Mouse (Mus musculus) hindbrain, postnatal 0 days (tissue): ENCODE results near the gene Aif1. TPM values are rescaled to one million over a fixed set of nuclear protein-coding genes. Genes with fewer than 3 reads are reported as not detected.
A peak's percentile ranks its signal among the peaks of the same experiment; 100 is the strongest.

ENCODE experiments used
- ATAC-seq: fragments of 200-750 bp; cut with Nextera tagmentation; 2 replicates; pipeline ENCODE4 v1.8.0; 2017; ENCODE audit warnings: mild to moderate bottlenecking, moderate TSS enrichment, moderate library complexity
- DNase-seq: peaks from one replicate; pipeline ENCODE4 v3.0.0-alpha.2; 2015; ENCODE audit warnings: low spot score
- H3K27ac ChIP-seq: fragments of 300-500 bp; sonication (generic); 2 replicates; pipeline ENCODE4 v1.5.1; 2014; ENCODE audit warnings: mild to moderate bottlenecking
- H3K27me3 ChIP-seq: fragments of 300-500 bp; sonication (generic); 2 replicates; pipeline ENCODE4 v1.6.1; 2014; ENCODE audit warnings: low read length, mixed read lengths; ENCODE audit not compliant: insufficient read depth
- H3K36me3 ChIP-seq: fragments of 300-500 bp; sonication (generic); 2 replicates; pipeline ENCODE4 v1.6.1; 2014; ENCODE audit warnings: low read length, mixed read lengths; ENCODE audit not compliant: insufficient read depth
- H3K4me1 ChIP-seq: fragments of 300-500 bp; sonication (generic); 2 replicates; pipeline ENCODE4 v1.6.1; 2014; ENCODE audit warnings: antibody characterized with exemption, low read length, mixed read lengths; ENCODE audit not compliant: insufficient read depth
- H3K4me2 ChIP-seq: fragments of 300-500 bp; sonication (generic); 2 replicates; pipeline ENCODE4 v1.6.1; 2014; ENCODE audit warnings: low read depth, mild to moderate bottlenecking, low read length, moderate library complexity, mixed read lengths
- H3K4me3 ChIP-seq: fragments of 300-500 bp; sonication (generic); 2 replicates; pipeline ENCODE4 v1.5.1; 2014; ENCODE audit warnings: low read length
- H3K9ac ChIP-seq: fragments of 300-500 bp; sonication (generic); replicated peaks from 2 replicates; pipeline ENCODE4 v1.6.1; 2014; ENCODE audit warnings: mild to moderate bottlenecking, low read length, moderate library complexity, mixed read lengths
- H3K9me3 ChIP-seq: fragments of 300-500 bp; sonication (generic); 2 replicates; pipeline ENCODE4 v1.6.1; 2016; ENCODE audit warnings: low read length, mixed read lengths
- CTCF ChIP-seq: IDR thresholded peaks from 2 replicates; pipeline ENCODE4 v1.5.1; 2016; ENCODE audit warnings: antibody characterized with exemption, control low read depth, low read depth
- WGBS: fragments of 180-500 bp; shearing (Covaris S2); extraction: QIAGEN DNeasy Blood & Tissue Kit; methylation state at CpG from one replicate; pipeline ENCODE4 v1.1.7; 2014; 5-methylcytosine and 5-hydroxymethylcytosine counted together
- polyA plus RNA-seq: library from polyadenylated mRNA; unstranded; fragments of >200 nt; fragmentation: Nextera tagmentation; extraction: Ambion mirVana; gene quantifications from 2 replicates; pipeline ENCODE4 v1.2.1, GENCODE M21; 2015
- total RNA-seq: library from RNA; depleted of rRNA; stranded (reverse); fragments of >200 nt; gene quantifications from 2 replicates; pipeline ENCODE4 v1.2.3, GENCODE M21; 2014

Gene Aif1
- total and polyA plus RNA-seq, 2 experiments from 2014 or later, result 0.21 to 10.9 TPM

DNA sequence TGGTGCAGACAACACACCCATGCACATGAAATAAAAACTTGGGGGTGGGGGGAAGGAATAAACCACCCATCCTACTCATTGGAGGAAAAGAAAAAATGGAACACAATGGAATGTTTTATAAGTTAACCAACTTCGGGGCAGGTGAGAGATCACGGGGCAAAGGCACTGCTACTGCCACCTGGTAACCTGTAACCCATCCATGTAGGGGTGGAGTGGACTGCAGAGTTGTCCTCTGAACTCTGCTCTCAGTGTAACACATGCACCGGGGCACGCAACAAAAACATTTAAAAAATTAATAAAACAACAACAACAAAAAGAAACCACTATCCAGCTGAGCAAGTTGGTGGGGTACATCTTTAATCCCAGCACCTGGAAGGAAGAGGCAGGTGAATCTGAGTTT lies 23.7 kb downstream of the Aif1 start:
- 95% methylated on average over 4 of the region's 4 CpGs for WGBS
- H3K9me3 ChIP-seq, result no peaks in the 10 kb centered on the region
- H3K36me3 ChIP-seq, result peaks cover 83% of the 10 kb centered on the region
- H3K27me3 ChIP-seq, result no peaks in the 10 kb centered on the region
- no peak overlapping the region for H3K9ac ChIP-seq
- DNase-seq (no peak), ATAC-seq (no peak)
- no peaks in the 10 kb centered on the region for H3K4me1 ChIP-seq
- no peak for TF ChIP-seq CTCF
- no peak overlapping the region for H3K4me3 ChIP-seq
- no peak overlapping the region for H3K4me2 ChIP-seq
- H3K27ac ChIP-seq, result no peak overlapping the region

DNA sequence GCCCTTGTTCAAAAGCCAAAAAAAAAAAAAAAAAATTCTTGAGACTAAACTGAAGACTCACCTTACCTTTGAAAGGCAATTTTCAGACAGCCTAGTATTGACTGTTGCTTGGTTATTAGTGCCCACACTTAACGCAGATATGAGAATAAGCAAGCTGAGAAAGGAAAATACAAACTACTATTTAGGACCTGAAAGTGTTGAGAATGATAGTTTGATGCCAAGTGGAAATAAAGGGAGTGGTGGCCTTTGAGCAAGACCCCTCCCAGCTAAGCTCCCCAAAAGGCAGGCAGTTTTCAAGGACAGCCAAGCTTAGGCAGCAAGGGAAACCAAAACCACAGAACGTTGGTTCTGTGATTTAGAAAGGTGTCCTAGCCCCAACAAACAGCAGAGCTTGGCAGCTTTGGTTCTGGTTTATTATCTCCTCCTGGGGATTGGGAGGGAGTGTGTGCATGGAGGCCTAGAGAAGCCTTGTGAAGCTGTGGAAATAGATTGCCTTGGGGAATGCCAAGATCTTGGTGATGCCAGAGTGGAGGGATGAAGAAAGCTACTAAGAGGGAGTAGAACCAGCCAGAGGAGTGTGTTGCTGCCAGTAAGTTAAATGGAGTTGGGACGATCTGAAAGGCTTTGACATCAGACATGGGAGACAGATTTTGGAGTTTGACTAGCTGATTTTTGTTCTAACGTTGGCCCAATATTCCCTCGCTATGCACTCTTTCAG lies 27.8 kb downstream of the Aif1 start:
- H3K4me1 ChIP-seq, result no peaks in the 10 kb centered on the region
- no peak for ATAC-seq
- no peak overlapping the region for H3K9ac ChIP-seq
- no peak overlapping the region for H3K4me3 ChIP-seq
- no peak overlapping the region for H3K4me2 ChIP-seq
- WGBS, result 60% methylated on average over 5 of the region's 5 CpGs
- no peaks in the 10 kb centered on the region for H3K27me3 ChIP-seq
- no peak for DNase-seq
- no peaks in the 10 kb centered on the region for H3K9me3 ChIP-seq
- TF ChIP-seq CTCF, result no peak
- peaks cover 82% of the 10 kb centered on the region for H3K36me3 ChIP-seq
- H3K27ac ChIP-seq, result peak overlapping the region; percentile 45; the same call in 1 of the 2 replicates

DNA sequence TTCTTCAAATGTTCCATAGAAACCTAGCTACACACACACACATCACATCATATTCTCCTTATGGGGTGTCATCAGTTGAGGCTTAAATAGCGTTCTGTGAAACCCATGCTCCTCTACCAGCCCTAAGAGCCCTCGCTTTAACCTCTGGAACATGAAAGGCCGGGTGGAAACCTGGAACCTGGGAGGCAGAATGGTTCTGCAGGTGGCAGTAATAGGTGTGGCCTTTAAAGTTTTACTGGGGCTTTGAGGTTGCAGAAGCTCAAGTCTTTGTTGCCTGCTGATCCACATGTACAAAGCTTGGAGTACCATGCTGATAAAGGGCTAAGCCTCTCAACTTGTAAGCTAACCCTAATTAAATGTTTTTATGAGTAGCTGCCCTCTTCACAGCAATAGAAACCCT lies 28.5 kb downstream of the Aif1 start:
- DNase-seq (no peak), ATAC-seq (no peak)

DNA sequence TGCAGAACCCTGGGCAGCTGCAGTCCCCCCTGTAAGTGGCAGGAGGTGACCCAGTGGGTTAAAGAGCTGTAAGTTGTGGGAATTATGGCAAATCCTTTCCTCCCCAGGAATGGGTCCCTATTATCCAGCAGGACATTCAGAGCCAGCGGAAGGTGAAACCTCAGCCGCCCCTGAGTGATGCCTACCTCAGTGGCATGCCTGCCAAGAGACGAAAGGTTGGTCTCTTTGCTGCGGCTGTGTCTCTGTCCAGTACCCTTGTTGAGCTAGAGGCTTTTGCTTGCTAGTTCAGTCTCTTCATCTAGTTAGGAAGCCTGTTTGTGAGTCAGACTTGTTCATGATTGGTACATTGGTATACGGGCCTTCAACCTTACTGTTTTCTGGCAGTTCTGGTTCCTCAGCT lies 29.7 kb downstream of the Aif1 start:
- WGBS, result 85% methylated on average over 5 of the region's 5 CpGs
- Histone ChIP-seq H3K9me3 (no peaks in the 10 kb centered on the region), H3K4me2 (no peak overlapping the region), H3K27ac (peak overlapping the region; percentile 32; the same call in 1 of the 2 replicates), H3K4me1 (no peaks in the 10 kb centered on the region), H3K9ac (no peak overlapping the region), H3K36me3 (peaks cover 83% of the 10 kb centered on the region), H3K27me3 (no peaks in the 10 kb centered on the region), H3K4me3 (no peak overlapping the region)
- TF ChIP-seq CTCF, result no peak
- DNase-seq (no peak), ATAC-seq (no peak)

More for the DNA sequence above, 28.5 kb downstream of the Aif1 start:
- Histone ChIP-seq H3K36me3 (peaks cover 82% of the 10 kb centered on the region), H3K27ac (0 out of 2 replicates have a peak overlapping the region, but pooled peaks have one; percentile 32), H3K9ac (no peak overlapping the region), H3K27me3 (no peaks in the 10 kb centered on the region), H3K4me1 (no peaks in the 10 kb centered on the region), H3K9me3 (no peaks in the 10 kb centered on the region), H3K4me3 (no peak overlapping the region), H3K4me2 (no peak overlapping the region)
- 61% methylated on average over 3 of the region's 3 CpGs for WGBS
- TF ChIP-seq CTCF, result no peak

DNA sequence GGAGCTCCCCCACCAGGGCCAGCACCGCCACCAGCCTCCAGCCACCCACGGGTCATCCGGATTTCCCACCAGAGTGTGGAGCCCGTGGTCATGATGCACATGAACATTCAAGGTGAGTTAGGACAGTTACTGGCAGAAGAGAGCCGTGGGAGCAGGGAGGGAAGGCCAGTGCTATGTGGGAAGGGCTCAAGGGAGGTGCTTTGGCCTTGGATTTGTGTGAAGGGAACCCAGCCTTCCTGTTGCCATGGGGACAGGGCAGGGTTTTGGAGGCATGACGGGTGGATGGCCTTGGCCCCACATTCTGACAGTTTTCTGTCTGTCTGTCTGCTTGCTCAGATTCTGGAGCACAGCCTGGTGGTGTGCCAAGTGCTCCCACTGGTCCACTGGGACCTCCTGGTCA lies 33.9 kb downstream of the Aif1 start:
- no peak overlapping the region for H3K4me2 ChIP-seq
- H3K27me3 ChIP-seq, result no peaks in the 10 kb centered on the region
- peaks cover 2% of the 10 kb centered on the region; the same call in 1 of the 2 replicates for H3K4me1 ChIP-seq
- no peak for ATAC-seq
- 84% methylated on average over 6 of the region's 6 CpGs for WGBS
- no peaks in the 10 kb centered on the region for H3K9me3 ChIP-seq
- DNase-seq, result no peak
- H3K36me3 ChIP-seq, result peaks cover 77% of the 10 kb centered on the region
- no peak overlapping the region for H3K9ac ChIP-seq
- no peak overlapping the region for H3K27ac ChIP-seq
- TF ChIP-seq CTCF, result no peak
- no peak overlapping the region for H3K4me3 ChIP-seq

DNA sequence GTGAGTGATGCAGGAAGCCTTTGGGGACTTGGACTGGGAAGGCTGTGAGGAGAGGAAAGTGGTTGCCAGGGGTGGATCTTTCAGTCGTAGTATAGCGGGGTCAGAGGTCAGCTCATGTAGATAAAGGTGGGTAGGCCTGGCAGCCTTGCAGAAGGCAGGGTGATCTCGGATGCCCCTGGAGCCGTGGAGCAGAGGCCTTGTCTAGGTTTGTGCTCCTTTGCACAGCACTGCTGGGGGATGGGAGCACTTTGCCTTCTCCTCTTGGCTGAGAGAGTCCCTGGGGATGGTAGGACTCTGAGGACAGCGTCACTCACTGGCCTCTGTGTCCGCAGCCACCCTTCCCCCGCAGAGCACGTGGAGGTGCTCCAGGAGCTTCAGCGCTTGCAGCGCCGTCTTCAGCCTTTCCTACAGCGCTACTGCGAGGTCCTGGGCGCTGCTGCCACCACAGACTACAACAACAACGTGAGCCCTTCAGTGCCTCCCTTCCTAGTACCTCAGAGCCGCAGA lies 35.3 kb downstream of the Aif1 start:
- Histone ChIP-seq H3K4me3 (no peak overlapping the region), H3K36me3 (peaks cover 63% of the 10 kb centered on the region), H3K9ac (no peak overlapping the region), H3K9me3 (no peaks in the 10 kb centered on the region), H3K4me1 (peaks cover 7% of the 10 kb centered on the region), H3K27me3 (no peaks in the 10 kb centered on the region), H3K4me2 (no peak overlapping the region), H3K27ac (no peak overlapping the region)
- no peak for TF ChIP-seq CTCF
- DNase-seq (no peak), ATAC-seq (no peak)
- 79% methylated on average over 16 of the region's 16 CpGs for WGBS

DNA sequence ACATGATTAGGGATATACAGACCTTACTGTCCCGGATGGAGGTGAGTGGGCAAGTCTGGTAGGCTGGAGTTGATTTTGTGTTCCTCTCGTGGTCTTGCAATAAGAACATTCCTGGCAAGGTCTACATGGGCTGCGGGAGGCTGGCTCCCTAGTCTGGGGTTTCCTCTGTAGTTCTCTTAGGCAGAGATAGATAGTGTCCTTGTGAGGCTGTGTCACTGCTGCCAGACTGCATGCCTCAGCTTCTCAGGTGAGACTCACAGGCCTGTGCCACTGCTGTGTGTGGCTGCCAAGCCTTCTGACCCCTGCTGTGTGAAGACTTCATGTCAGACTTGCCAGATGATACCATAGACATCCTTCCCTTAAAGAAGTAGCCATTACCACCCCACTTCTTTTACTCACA lies 36.6 kb downstream of the Aif1 start:
- Histone ChIP-seq H3K4me3 (no peak overlapping the region), H3K9me3 (no peaks in the 10 kb centered on the region), H3K27me3 (no peaks in the 10 kb centered on the region), H3K9ac (no peak overlapping the region), H3K27ac (no peak overlapping the region), H3K36me3 (peaks cover 50% of the 10 kb centered on the region), H3K4me2 (no peak overlapping the region), H3K4me1 (peaks cover 7% of the 10 kb centered on the region)
- no peak for ATAC-seq
- DNase-seq, result no peak
- no peak for TF ChIP-seq CTCF
- WGBS, result 92% methylated on average over 3 of the region's 3 CpGs
